Comparison of ENCODE assay signal across 8 mouse cellular contexts in genomic region chr15:83593702-83594512, GRCm38 (mm10). TPM values are rescaled to one million over a fixed set of nuclear protein-coding genes. Genes with fewer than 3 reads are reported as not detected.
DNase-seq lines count a peak whose midpoint lies in the region; ATAC-seq and TF ChIP-seq lines count a peak whose summit lies in the region.

No protein-coding gene starts in this region.

- ATAC-seq in hindbrain, postnatal 0 days = peak; percentile 30
- peak; percentile 38; the same call in 1 of the 2 replicates for ATAC-seq in midbrain, postnatal 0 days (ENCODE audit: low FRiP score)

- H3K27me3 ChIP-seq in hindbrain, postnatal 0 days (ENCODE audit: insufficient read depth, low read length) = no peaks in the 10 kb centered on the region
- H3K27me3 ChIP-seq in midbrain, postnatal 0 days (ENCODE audit: insufficient read depth, low read length) = no peaks in the 10 kb centered on the region

- H3K4me3 ChIP-seq in cortical plate, adult 2 months (ENCODE audit: insufficient read depth, low read length) = peak overlapping the region; percentile 72
- peak overlapping the region; percentile 71 for H3K4me3 ChIP-seq in hindbrain, postnatal 0 days (ENCODE audit: low read length)
- H3K4me3 ChIP-seq in midbrain, postnatal 0 days (ENCODE audit: low read depth, low read length) = peak overlapping the region; percentile 75

- peak overlapping the region; percentile 64 for H3K4me2 ChIP-seq in hindbrain, postnatal 0 days (ENCODE audit: low read depth, low read length)
- H3K4me2 ChIP-seq in midbrain, postnatal 0 days (ENCODE audit: low read depth, low read length, poor library complexity, severe bottlenecking) = peak overlapping the region; percentile 80

- no peaks in the 10 kb centered on the region for H3K36me3 ChIP-seq in hindbrain, postnatal 0 days (ENCODE audit: insufficient read depth, low read length)
- peaks cover 11% of the 10 kb centered on the region; the same call in 1 of the 2 replicates for H3K36me3 ChIP-seq in midbrain, postnatal 0 days (ENCODE audit: insufficient read depth, low read length)

- TF ChIP-seq CTCF in cortical plate, adult 2 months (IDR thresholded peaks at IDR 0.05; ENCODE audit: extremely low read depth, insufficient read depth, low read length) = no peak
- TF ChIP-seq CTCF in hindbrain, postnatal 0 days (IDR thresholded peaks at IDR 0.05; ENCODE audit: low read depth) = no peak
- no peak for TF ChIP-seq CTCF in midbrain, postnatal 0 days (IDR thresholded peaks at IDR 0.05)

- H3K27ac ChIP-seq in cortical plate, adult 2 months (ENCODE audit: insufficient read depth, low read length) = no peak overlapping the region
- H3K27ac ChIP-seq in hindbrain, postnatal 0 days = peak overlapping the region; percentile 77
- H3K27ac ChIP-seq in midbrain, postnatal 0 days (ENCODE audit: low read depth, low read length) = peak overlapping the region; percentile 68

- peak overlapping the region; percentile 76 for H3K9ac ChIP-seq in hindbrain, postnatal 0 days (replicated peaks; ENCODE audit: low read length)
- peak overlapping the region; percentile 72 for H3K9ac ChIP-seq in midbrain, postnatal 0 days (replicated peaks; ENCODE audit: low read length, poor library complexity, severe bottlenecking)

- 0 out of 2 replicates have a peak, but pooled peaks cover 2% of the 10 kb centered on the region for H3K4me1 ChIP-seq in cortical plate, adult 2 months (ENCODE audit: control insufficient read depth, insufficient read depth, low read length)
- peaks cover 14% of the 10 kb centered on the region; the same call in 1 of the 2 replicates for H3K4me1 ChIP-seq in hindbrain, postnatal 0 days (ENCODE audit: insufficient read depth, low read length)
- H3K4me1 ChIP-seq in midbrain, postnatal 0 days (ENCODE audit: insufficient read depth, low read length) = peaks cover 8% of the 10 kb centered on the region

- no peaks in the 10 kb centered on the region for H3K9me3 ChIP-seq in hindbrain, postnatal 0 days (ENCODE audit: low read length)
- H3K9me3 ChIP-seq in midbrain, postnatal 0 days (ENCODE audit: low read length) = no peaks in the 10 kb centered on the region

- no peak for TF ChIP-seq POLR2A in cortical plate, adult 2 months (IDR thresholded peaks at IDR 0.05; ENCODE audit: extremely low read depth, insufficient read depth, low read length)

- peak; percentile 43 for DNase-seq in spleen, adult 12 weeks (ENCODE audit: low spot score)
- no peak for DNase-seq in spleen, adult 18-20 months
- peak; percentile 15 for DNase-seq in hindbrain, postnatal 0 days (ENCODE audit: low spot score)
- no peak for DNase-seq in midbrain, postnatal 0 days (ENCODE audit: low spot score)
- DNase-seq in cerebellum, postnatal 25 days = no peak
- no peak for DNase-seq in ovary, adult 18-20 months (ENCODE audit: low spot score)
- no peak for DNase-seq in lung, postnatal 25 days (ENCODE audit: low spot score)

- WGBS in hindbrain, postnatal 0 days = 8% methylated on average over 19 of the region's 19 CpGs
- WGBS in midbrain, postnatal 0 days = 10% methylated on average over 19 of the region's 19 CpGs

RNA-seq across cellular contexts. Expression of gene Ttll12, which starts 1.1 kb away (rescaled TPM):
- polyA plus RNA-seq in cortical plate, adult 2 months (2012; rRNA removed) = 12.7 and 13.5 TPM in 2 replicates
- 56.9 and 60.6 TPM in 2 replicates for total RNA-seq in hindbrain, postnatal 0 days (2014; rRNA removed)
- 31.3 and 32.6 TPM in 2 replicates for polyA plus RNA-seq in hindbrain, postnatal 0 days (2015; fragmentation: Nextera tagmentation; extraction: Ambion mirVana)
- 50.5 and 56.4 TPM in 2 replicates for total RNA-seq in midbrain, postnatal 0 days (2014; rRNA removed)
- 39.1 and 40.1 TPM in 2 replicates for polyA plus RNA-seq in midbrain, postnatal 0 days (2015; fragmentation: Nextera tagmentation; extraction: Ambion mirVana)

RNA-seq across cellular contexts. Expression of gene Mcat, which starts 30.3 kb away (rescaled TPM):
- 26.5 and 32.1 TPM in 2 replicates for polyA plus RNA-seq in cortical plate, adult 2 months (2012; rRNA removed)
- 50.1 and 54.2 TPM in 2 replicates for total RNA-seq in hindbrain, postnatal 0 days (2014; rRNA removed)
- 35.2 and 36.9 TPM in 2 replicates for polyA plus RNA-seq in hindbrain, postnatal 0 days (2015; fragmentation: Nextera tagmentation; extraction: Ambion mirVana)
- 43.9 and 44.4 TPM in 2 replicates for total RNA-seq in midbrain, postnatal 0 days (2014; rRNA removed)
- polyA plus RNA-seq in midbrain, postnatal 0 days (2015; fragmentation: Nextera tagmentation; extraction: Ambion mirVana) = 34.6 and 35.9 TPM in 2 replicates

RNA-seq across cellular contexts. Expression of gene Tspo, which starts 30.5 kb away (rescaled TPM):
- 10.1 and 11.5 TPM in 2 replicates for polyA plus RNA-seq in cortical plate, adult 2 months (2012; rRNA removed)
- total RNA-seq in hindbrain, postnatal 0 days (2014; rRNA removed) = 5.0 and 9.6 TPM in 2 replicates
- polyA plus RNA-seq in hindbrain, postnatal 0 days (2015; fragmentation: Nextera tagmentation; extraction: Ambion mirVana) = 17.1 and 17.3 TPM in 2 replicates
- total RNA-seq in midbrain, postnatal 0 days (2014; rRNA removed) = 5.5 and 8.0 TPM in 2 replicates
- polyA plus RNA-seq in midbrain, postnatal 0 days (2015; fragmentation: Nextera tagmentation; extraction: Ambion mirVana) = 8.4 and 11.3 TPM in 2 replicates

Comparison
In these comparisons a context has a peak if more than half of its experiments do, and no peak if none do; other contexts are left out.
1. DNase-seq: peak in spleen, adult 12 weeks (single experiment) and hindbrain, postnatal 0 days (single experiment); none in spleen, adult 18-20 months (0 of 2), midbrain, postnatal 0 days (single experiment), cerebellum, postnatal 25 days (0 of 2), ovary, adult 18-20 months (single experiment) and lung, postnatal 25 days (single experiment).
2. Peak in every context shown above with its lines, with median percentiles within 50 percentile points of each other: H3K4me3 ChIP-seq.